Mouse (Mus musculus): ENCODE results near the gene Mtnr1b. TPM values are rescaled to one million over a fixed set of nuclear protein-coding genes. Genes with fewer than 3 reads are reported as not detected.

Mtnr1b gene
- polyA plus RNA-seq, 1 experiment from 2014 or later, result not detected

DNA sequence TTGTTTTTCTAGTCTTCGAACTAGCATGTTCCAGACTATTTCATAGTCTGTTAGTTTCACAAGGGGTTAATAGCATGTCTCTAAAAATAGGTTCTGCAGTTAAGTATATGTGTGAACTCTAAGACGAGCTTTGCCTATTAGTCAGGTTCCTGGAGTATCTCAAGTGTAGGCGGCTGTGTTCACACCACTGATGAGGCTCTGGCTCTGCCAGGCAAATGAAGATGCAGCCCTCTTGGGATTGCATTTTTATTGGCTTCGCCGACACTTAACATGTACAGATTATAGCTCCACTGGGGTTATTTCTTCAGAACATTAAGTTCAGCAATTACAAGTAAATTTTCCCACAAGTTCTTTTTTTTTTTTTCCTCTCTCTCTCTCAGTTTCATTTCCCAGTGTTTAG is 12.4 kb upstream of the Mtnr1b start:
- no peaks in the 10 kb centered on the region for H3K9me3 ChIP-seq (replicated peaks; ENCODE audit: control insufficient read depth, low read length, poor library complexity, severe bottlenecking)
- H3K4me3 ChIP-seq (ENCODE audit: low read depth, low read length), result no peak overlapping the region
- no peak overlapping the region for H3K4me2 ChIP-seq (ENCODE audit: low read length)
- no peaks in the 10 kb centered on the region for H3K27me3 ChIP-seq (ENCODE audit: control insufficient read depth, insufficient read depth, low read depth, low read length)
- WGBS, result 59% methylated on average over 5 of the region's 5 CpGs
- H3K9ac ChIP-seq (ENCODE audit: low read depth, low read length), result no peak overlapping the region
- no peak for ATAC-seq
- no peaks in the 10 kb centered on the region for H3K36me3 ChIP-seq (ENCODE audit: control insufficient read depth, insufficient read depth, low read length)
- no peak overlapping the region for H3K27ac ChIP-seq (ENCODE audit: low read length)
- H3K4me1 ChIP-seq (ENCODE audit: control insufficient read depth, insufficient read depth, low read length), result no peaks in the 10 kb centered on the region

DNA sequence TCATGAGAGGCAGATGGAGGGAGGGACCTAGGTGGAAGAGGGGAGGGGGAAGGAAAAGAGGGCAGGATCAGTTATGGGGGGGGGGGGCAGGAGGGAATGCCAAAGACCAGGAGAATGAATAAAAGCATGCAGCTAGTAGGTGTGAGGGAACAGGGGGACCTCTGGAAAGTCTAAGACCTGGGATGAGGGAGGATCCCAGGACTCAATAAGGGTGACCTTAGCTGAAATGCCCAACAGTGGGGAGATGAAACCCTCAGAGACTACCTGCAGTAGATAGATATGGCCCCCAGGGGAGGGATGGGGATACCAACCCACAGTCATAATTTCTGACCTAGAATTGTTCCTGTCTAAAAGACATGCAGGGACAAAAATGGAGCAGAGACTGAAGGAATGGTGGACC is 6.4 kb upstream of the Mtnr1b start:
- H3K27ac ChIP-seq (ENCODE audit: low read length), result no peak overlapping the region
- H3K36me3 ChIP-seq (ENCODE audit: control insufficient read depth, insufficient read depth, low read length), result no peaks in the 10 kb centered on the region
- H3K9ac ChIP-seq (ENCODE audit: low read depth, low read length), result no peak overlapping the region
- no peak overlapping the region for H3K4me3 ChIP-seq (ENCODE audit: low read depth, low read length)
- no peaks in the 10 kb centered on the region; the same call in 1 of the 2 replicates for H3K4me1 ChIP-seq (ENCODE audit: control insufficient read depth, insufficient read depth, low read length)
- H3K9me3 ChIP-seq (replicated peaks; ENCODE audit: control insufficient read depth, low read length, poor library complexity, severe bottlenecking), result no peaks in the 10 kb centered on the region
- no peak overlapping the region for H3K4me2 ChIP-seq (ENCODE audit: low read length)
- H3K27me3 ChIP-seq (ENCODE audit: control insufficient read depth, insufficient read depth, low read depth, low read length), result no peaks in the 10 kb centered on the region
- ATAC-seq, result no peak

DNA sequence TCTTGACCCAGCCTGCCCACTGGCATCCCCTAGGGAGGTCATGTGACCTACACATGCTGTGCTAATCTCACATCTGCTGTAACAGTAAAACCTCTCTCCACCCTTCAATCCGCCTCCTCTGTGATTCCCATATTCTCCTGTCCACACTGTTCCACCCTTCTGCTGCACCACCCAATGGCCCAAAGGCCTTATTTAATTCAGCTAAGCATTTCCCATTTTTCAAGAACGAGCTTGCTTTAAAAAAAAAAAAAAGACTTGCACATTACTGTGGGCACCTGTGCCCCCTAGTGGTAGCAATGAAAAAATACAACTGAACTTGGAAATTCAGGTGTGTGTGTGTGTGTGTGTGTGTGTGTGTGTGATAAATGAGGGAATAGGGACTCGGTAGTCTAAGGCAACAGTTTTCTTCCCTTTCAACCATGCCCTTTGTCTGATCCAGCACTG is 5.8 kb upstream of the Mtnr1b start:
- H3K9me3 ChIP-seq (replicated peaks; ENCODE audit: control insufficient read depth, low read length, poor library complexity, severe bottlenecking), result no peaks in the 10 kb centered on the region
- no peak overlapping the region for H3K27ac ChIP-seq (ENCODE audit: low read length)
- 29% methylated on average over 3 of the region's 3 CpGs for WGBS
- H3K4me2 ChIP-seq (ENCODE audit: low read length), result no peak overlapping the region
- no peak overlapping the region for H3K4me3 ChIP-seq (ENCODE audit: low read depth, low read length)
- no peak; the same call in 1 of the 2 replicates for ATAC-seq
- no peaks in the 10 kb centered on the region; the same call in 1 of the 2 replicates for H3K4me1 ChIP-seq (ENCODE audit: control insufficient read depth, insufficient read depth, low read length)
- no peaks in the 10 kb centered on the region for H3K27me3 ChIP-seq (ENCODE audit: control insufficient read depth, insufficient read depth, low read depth, low read length)
- H3K9ac ChIP-seq (ENCODE audit: low read depth, low read length), result no peak overlapping the region
- no peaks in the 10 kb centered on the region for H3K36me3 ChIP-seq (ENCODE audit: control insufficient read depth, insufficient read depth, low read length)

DNA sequence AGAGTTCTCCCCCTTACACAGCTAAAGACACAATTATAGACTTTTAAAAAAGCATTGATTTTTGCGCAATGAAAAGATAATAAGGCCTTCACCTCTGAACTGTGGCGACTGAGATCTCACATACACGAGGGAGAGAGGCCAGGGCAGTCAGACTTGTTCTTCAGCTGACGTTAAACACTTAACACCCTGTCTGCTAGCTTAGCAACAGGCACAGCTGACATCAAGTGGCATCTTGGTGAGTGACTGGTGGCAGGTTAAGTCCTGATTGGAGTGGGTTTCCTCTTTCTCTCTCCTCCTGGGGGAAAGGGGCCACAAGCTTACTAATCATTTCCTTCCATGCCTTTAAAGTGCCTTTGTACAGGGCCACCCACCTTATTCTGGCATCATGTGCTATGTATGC is 4.3 kb downstream of the Mtnr1b start:
- Histone ChIP-seq H3K9ac (ENCODE audit: low read depth, low read length) (no peak overlapping the region), H3K9me3 (replicated peaks; ENCODE audit: control insufficient read depth, low read length, poor library complexity, severe bottlenecking) (no peaks in the 10 kb centered on the region), H3K27ac (ENCODE audit: low read length) (no peak overlapping the region), H3K27me3 (ENCODE audit: control insufficient read depth, insufficient read depth, low read depth, low read length) (no peaks in the 10 kb centered on the region; the same call in 1 of the 2 replicates), H3K36me3 (ENCODE audit: control insufficient read depth, insufficient read depth, low read length) (no peaks in the 10 kb centered on the region), H3K4me1 (ENCODE audit: control insufficient read depth, insufficient read depth, low read length) (no peaks in the 10 kb centered on the region), H3K4me2 (ENCODE audit: low read length) (no peak overlapping the region), H3K4me3 (ENCODE audit: low read depth, low read length) (no peak overlapping the region)
- ATAC-seq, result no peak
- WGBS, result 65% methylated on average over 4 of the region's 4 CpGs

DNA sequence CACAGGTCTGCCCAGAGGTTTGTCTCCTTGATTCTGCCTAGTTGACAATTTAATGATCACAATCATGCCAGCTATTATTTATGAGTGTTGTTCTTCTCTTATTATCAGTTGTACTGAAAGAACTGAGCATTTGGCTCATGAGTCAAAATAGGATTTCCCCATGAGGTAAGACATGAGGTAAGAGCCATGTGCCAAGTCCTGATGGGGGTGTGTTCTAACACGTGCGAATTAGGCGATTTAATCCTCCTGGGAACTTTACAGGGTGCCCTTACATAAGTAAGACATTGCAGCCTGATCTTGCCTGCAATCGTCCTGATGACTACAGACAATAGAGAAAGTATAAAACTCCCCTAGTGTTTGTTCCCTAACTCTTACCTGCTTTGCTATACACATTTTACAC is 4.9 kb downstream of the Mtnr1b start:
- no peak overlapping the region for H3K9ac ChIP-seq (ENCODE audit: low read depth, low read length)
- H3K27me3 ChIP-seq (ENCODE audit: control insufficient read depth, insufficient read depth, low read depth, low read length), result no peaks in the 10 kb centered on the region; the same call in 1 of the 2 replicates
- no peak overlapping the region for H3K4me2 ChIP-seq (ENCODE audit: low read length)
- H3K4me1 ChIP-seq (ENCODE audit: control insufficient read depth, insufficient read depth, low read length), result no peaks in the 10 kb centered on the region
- no peak overlapping the region for H3K4me3 ChIP-seq (ENCODE audit: low read depth, low read length)
- no peaks in the 10 kb centered on the region for H3K36me3 ChIP-seq (ENCODE audit: control insufficient read depth, insufficient read depth, low read length)
- 53% methylated on average over 4 of the region's 4 CpGs for WGBS
- no peak overlapping the region for H3K27ac ChIP-seq (ENCODE audit: low read length)
- ATAC-seq, result no peak
- H3K9me3 ChIP-seq (replicated peaks; ENCODE audit: control insufficient read depth, low read length, poor library complexity, severe bottlenecking), result no peaks in the 10 kb centered on the region

DNA sequence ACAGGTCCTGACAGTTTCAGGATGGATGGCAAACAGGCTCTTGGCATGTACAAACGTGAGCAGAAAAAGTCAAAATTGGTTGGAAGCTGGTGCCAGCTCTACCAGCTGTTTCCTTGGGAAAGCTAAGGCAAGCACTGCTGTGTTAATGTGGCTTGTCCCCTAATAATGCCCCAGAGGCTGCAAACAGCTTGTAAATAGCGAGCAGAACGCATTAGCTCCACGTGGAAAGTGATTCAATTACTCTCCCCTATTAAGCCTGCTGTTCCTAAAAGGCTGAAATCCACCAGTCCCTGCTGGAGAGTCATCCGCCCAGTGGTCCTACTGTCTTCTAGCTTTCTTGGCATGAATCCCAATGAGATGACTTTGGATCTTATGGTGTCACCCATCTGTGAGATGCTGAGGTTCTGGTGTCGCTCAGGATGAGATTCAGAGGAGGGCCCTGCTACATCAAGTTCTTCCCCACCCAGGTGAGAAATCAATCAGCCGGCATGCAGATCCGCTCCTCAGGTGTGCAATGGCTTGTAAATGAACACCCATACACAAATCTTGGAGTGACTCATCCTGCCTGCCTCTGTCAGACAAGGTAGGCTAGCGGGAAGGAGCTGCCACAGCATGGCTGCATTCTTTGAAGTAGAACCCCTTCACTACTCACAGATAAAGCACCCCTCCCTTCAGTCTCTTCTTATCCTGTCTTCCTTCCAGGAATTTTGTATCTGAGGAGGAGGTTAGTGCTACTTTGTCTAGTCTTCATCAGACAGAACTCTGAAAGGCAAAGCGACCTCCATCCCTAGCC is 7.9 kb downstream of the Mtnr1b start:
- H3K9me3 ChIP-seq (replicated peaks; ENCODE audit: control insufficient read depth, low read length, poor library complexity, severe bottlenecking), result no peaks in the 10 kb centered on the region
- no peaks in the 10 kb centered on the region for H3K4me1 ChIP-seq (ENCODE audit: control insufficient read depth, insufficient read depth, low read length)
- ATAC-seq, result no peak
- no peak overlapping the region for H3K4me3 ChIP-seq (ENCODE audit: low read depth, low read length)
- no peaks in the 10 kb centered on the region for H3K36me3 ChIP-seq (ENCODE audit: control insufficient read depth, insufficient read depth, low read length)
- 70% methylated on average over 10 of the region's 10 CpGs for WGBS
- H3K27ac ChIP-seq (ENCODE audit: low read length), result no peak overlapping the region
- H3K4me2 ChIP-seq (ENCODE audit: low read length), result no peak overlapping the region
- H3K9ac ChIP-seq (ENCODE audit: low read depth, low read length), result no peak overlapping the region
- no peaks in the 10 kb centered on the region for H3K27me3 ChIP-seq (ENCODE audit: control insufficient read depth, insufficient read depth, low read depth, low read length)

DNA sequence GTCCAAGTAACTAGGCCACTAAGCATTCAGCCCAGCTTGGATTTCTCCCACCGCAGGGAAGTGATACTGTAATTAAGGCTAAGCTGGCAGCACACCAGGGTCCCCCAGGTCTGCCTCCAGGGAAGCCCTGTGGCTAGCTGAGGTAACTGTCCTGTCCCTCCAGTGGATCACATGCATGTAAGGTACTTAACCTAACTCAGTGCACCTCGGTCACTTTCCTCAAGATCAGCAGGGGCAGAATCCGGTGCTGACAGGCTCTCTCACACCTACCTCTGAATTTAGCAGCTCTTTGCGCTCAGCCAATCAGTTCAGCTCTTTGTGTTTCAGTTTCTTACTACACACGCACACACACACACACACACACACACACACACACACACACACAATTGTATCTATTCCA is 13.0 kb downstream of the Mtnr1b start:
- Histone ChIP-seq H3K4me2 (ENCODE audit: low read length) (no peak overlapping the region), H3K4me3 (ENCODE audit: low read depth, low read length) (no peak overlapping the region), H3K4me1 (ENCODE audit: control insufficient read depth, insufficient read depth, low read length) (no peaks in the 10 kb centered on the region), H3K36me3 (ENCODE audit: control insufficient read depth, insufficient read depth, low read length) (no peaks in the 10 kb centered on the region), H3K27me3 (ENCODE audit: control insufficient read depth, insufficient read depth, low read depth, low read length) (no peaks in the 10 kb centered on the region), H3K27ac (ENCODE audit: low read length) (no peak overlapping the region), H3K9me3 (replicated peaks; ENCODE audit: control insufficient read depth, low read length, poor library complexity, severe bottlenecking) (no peaks in the 10 kb centered on the region), H3K9ac (ENCODE audit: low read depth, low read length) (no peak overlapping the region)
- ATAC-seq, result no peak
- 78% methylated on average over 5 of the region's 5 CpGs for WGBS

DNA sequence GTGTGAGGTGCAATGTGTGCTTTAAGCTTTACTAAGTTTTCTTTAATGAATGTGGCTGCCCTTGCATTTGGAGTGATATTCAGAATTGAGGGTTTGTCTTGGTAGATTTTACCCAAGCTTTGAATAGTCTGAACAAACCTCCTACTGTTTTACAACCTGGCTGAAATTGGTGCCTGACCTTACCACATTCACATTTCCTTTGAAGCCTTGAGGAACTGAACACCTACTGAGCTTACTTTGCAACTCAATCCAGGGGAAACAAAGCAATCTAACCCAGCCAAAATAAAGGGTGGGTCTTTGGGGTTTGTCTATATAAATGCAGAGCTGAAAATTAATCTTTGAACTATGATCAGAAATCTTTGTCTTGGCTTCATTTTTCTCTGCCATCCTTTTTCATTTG is 23.6 kb downstream of the Mtnr1b start:
- Histone ChIP-seq H3K27ac (ENCODE audit: low read length) (no peak overlapping the region), H3K4me3 (ENCODE audit: low read depth, low read length) (no peak overlapping the region), H3K4me2 (ENCODE audit: low read length) (no peak overlapping the region), H3K9ac (ENCODE audit: low read depth, low read length) (no peak overlapping the region), H3K9me3 (replicated peaks; ENCODE audit: control insufficient read depth, low read length, poor library complexity, severe bottlenecking) (no peaks in the 10 kb centered on the region), H3K4me1 (ENCODE audit: control insufficient read depth, insufficient read depth, low read length) (no peaks in the 10 kb centered on the region), H3K36me3 (ENCODE audit: control insufficient read depth, insufficient read depth, low read length) (no peaks in the 10 kb centered on the region), H3K27me3 (ENCODE audit: control insufficient read depth, insufficient read depth, low read depth, low read length) (no peaks in the 10 kb centered on the region)
- ATAC-seq, result no peak

DNA sequence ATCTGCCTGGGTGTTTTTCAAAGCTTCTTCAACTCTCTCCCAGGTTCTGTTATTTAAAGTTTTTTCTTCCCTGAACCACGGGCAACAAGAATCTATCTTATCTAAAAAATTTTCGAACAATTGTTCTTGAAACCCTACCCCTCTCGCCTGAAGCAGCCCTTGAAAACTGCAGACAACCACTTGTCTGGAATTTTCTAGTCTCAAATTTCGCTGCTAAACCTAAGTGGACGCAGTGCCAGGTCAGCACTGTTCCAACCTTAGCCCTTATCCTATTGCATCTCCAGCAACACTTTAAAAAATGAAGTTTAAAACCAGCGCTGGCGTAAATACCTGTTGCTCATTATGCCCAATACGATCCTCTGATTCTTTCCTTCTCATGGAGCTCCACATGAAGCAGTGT is 29.0 kb downstream of the Mtnr1b start:
- Histone ChIP-seq H3K27ac (ENCODE audit: low read length) (no peak overlapping the region), H3K4me2 (ENCODE audit: low read length) (no peak overlapping the region), H3K4me3 (ENCODE audit: low read depth, low read length) (no peak overlapping the region), H3K9ac (ENCODE audit: low read depth, low read length) (no peak overlapping the region), H3K36me3 (ENCODE audit: control insufficient read depth, insufficient read depth, low read length) (no peaks in the 10 kb centered on the region), H3K4me1 (ENCODE audit: control insufficient read depth, insufficient read depth, low read length) (no peaks in the 10 kb centered on the region), H3K27me3 (ENCODE audit: control insufficient read depth, insufficient read depth, low read depth, low read length) (no peaks in the 10 kb centered on the region), H3K9me3 (replicated peaks; ENCODE audit: control insufficient read depth, low read length, poor library complexity, severe bottlenecking) (no peaks in the 10 kb centered on the region)
- ATAC-seq, result no peak
- 89% methylated on average over 8 of the region's 8 CpGs for WGBS
